Mouse (Mus musculus) thymus, postnatal 0 days (tissue): Measurements from ENCODE around the gene Olfr1024. TPM values are rescaled to one million over a fixed set of nuclear protein-coding genes. Genes with fewer than 3 reads are reported as not detected.

Source experiments
- DNase-seq: peaks from one replicate; pipeline ENCODE4 v3.0.0-alpha.2; 2015; ENCODE audit warnings: low spot score
- polyA plus RNA-seq: library from polyadenylated mRNA; unstranded; fragments of >200 nt; fragmentation: Nextera tagmentation; extraction: Ambion mirVana; gene quantifications from 2 replicates; pipeline ENCODE4 v1.2.1, GENCODE M21; 2015

The Olfr1024 gene
- not detected in 2 replicates for polyA plus RNA-seq

DNA sequence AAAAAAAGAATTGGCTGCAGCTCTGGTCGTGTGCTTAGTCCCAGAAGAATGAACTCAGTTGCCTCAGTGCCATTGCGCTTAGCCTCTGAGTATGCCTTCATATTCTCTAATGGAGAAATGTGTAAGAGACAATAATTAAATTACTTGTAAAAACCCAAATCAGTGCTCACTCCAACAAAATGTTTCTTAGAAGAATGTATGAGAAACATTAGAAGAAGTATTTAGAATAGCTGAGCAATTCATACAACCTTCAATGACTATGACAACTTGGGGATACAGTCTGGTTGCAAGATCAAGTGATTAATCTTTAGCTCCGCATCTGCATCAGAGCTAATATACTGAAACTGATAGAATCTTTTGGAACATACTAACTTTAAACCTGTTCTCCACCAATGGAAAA lies at the start of gene Olfr1024:
Olfr1024 (minus strand) TSS at position 101 of the 400 bp plus-strand sequence.
- DNase-seq, result no peak

- DNase-seq, result no peak
Observed at GRCm38 (mm10) chr2:85950137-85950536, 45.3 kb upstream of the Olfr1024 start, which contains the start of gene Olfr1028. Gene Olfr1028, plus strand, starts transcription at chr2:85950437.

GRCm38 (mm10) chr2:85921258-85921657 lies 16.4 kb upstream of the Olfr1024 start, which contains the start of gene Olfr1026:
Gene Olfr1026, plus strand, starts transcription at chr2:85921558.
- no peak for DNase-seq

DNA sequence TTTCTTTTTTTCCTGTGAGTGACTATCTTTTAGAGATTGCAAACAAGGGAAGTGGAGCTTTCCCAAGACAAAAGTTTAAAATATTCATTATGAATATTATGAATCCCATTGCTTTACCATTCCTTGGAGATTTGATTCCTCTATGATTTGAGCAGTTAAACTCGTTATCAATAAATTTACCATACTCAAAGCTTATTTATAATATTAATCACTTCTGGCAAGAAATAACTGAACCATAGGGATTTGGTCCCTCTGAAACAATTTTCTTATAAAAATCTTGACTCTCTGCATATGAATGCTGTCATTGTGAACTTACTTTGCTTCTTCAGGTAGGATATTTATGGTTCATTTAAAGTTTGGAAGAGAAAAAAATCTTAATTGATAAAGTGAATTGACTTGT lies 10.0 kb upstream of the Olfr1024 start, which contains the start of gene Olfr1025-ps1:
Olfr1025-ps1 (plus strand) TSS at position 301 of the 400 bp plus-strand sequence.
- DNase-seq, result no peak

DNA sequence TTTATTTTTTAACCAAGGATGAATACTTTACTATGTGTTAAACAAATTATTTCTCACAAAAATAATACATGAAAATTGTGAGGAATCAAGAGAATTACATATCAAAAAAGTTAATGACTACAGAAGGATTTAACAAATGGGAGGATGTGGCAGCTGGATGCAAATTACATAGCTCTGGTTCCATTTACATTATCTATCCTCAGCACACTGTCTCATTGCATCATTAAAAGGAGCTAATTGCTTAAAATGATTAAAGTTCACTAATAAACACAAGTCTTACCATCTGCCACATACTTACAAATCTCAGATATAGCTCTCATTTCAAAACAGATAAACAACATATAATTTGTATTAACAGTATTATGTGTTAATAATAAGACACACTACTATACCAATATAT lies 8.3 kb upstream of the Olfr1024 start:
- no peak for DNase-seq

- no peak for DNase-seq
Observed at GRCm38 (mm10) chr2:85885340-85885739, 19.5 kb downstream of the Olfr1024 start, which contains the start of gene Olfr1023. Gene Olfr1023, plus strand, starts transcription at chr2:85885640.

DNA sequence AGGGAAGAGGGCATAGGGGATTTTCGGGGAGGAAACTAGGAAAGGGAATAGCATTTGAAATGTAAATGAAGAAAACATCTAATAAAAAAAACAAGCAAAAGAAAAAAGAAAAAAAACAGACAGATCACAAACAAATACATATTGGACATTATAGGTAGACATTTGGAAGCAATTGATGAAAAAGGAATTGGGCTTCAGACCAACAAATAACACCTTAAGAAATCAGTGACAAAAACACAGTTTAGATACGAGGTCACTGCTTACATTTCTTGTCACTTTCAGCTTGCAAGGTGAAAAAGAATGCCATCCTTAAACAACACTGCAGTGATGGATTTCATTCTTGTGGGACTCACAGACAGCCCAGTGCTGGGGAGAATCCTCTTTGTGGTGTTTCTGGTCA lies 36.6 kb downstream of the Olfr1024 start, which contains the start of gene Olfr1022:
Olfr1022 (plus strand) TSS at position 301 of the 400 bp plus-strand sequence.
- DNase-seq, result no peak

Other genes starting within 250 kb of the Olfr1024 start
- not detected in 2 replicates for gene Olfr154, start 240.6 kb downstream of the Olfr1024 start, polyA plus RNA-seq
- gene Olfr1006, start 226.3 kb downstream of the Olfr1024 start, polyA plus RNA-seq, result not detected in 2 replicates
- gene Olfr1008, start 215.6 kb downstream of the Olfr1024 start, polyA plus RNA-seq, result not detected in 2 replicates
- not detected in 2 replicates for gene Olfr1009, start 189.6 kb downstream of the Olfr1024 start, polyA plus RNA-seq
- not detected in 2 replicates for gene Olfr1012, start 142.3 kb downstream of the Olfr1024 start, polyA plus RNA-seq
- not detected in 2 replicates for gene Olfr1013, start 138.0 kb downstream of the Olfr1024 start, polyA plus RNA-seq
- gene Olfr1014, start 132.3 kb downstream of the Olfr1024 start, polyA plus RNA-seq, result not detected in 2 replicates
- gene Olfr1015, start 123.0 kb downstream of the Olfr1024 start, polyA plus RNA-seq, result not detected in 2 replicates
- not detected in 2 replicates for gene Olfr1016, start 102.5 kb downstream of the Olfr1024 start, polyA plus RNA-seq
- not detected in 2 replicates for gene Olfr1018, start 86.6 kb downstream of the Olfr1024 start, polyA plus RNA-seq
- gene Olfr1019, start 59.6 kb downstream of the Olfr1024 start, polyA plus RNA-seq, result not detected in 2 replicates
- gene Olfr1020, start 58.0 kb downstream of the Olfr1024 start, polyA plus RNA-seq, result not detected in 2 replicates
- gene Olfr1022, start 36.5 kb downstream of the Olfr1024 start, polyA plus RNA-seq, result not detected in 2 replicates
- gene Olfr1023, start 19.4 kb downstream of the Olfr1024 start, polyA plus RNA-seq, result not detected in 2 replicates
- gene Olfr1025-ps1, start 10.1 kb upstream of the Olfr1024 start, polyA plus RNA-seq, result not detected in 2 replicates
- gene Olfr1026, start 16.5 kb upstream of the Olfr1024 start, polyA plus RNA-seq, result not detected in 2 replicates
- gene Olfr1028, start 45.4 kb upstream of the Olfr1024 start, polyA plus RNA-seq, result not detected in 2 replicates
- not detected in 2 replicates for gene Olfr1029, start 68.8 kb upstream of the Olfr1024 start, polyA plus RNA-seq
- not detected in 2 replicates for gene Olfr1030, start 74.2 kb upstream of the Olfr1024 start, polyA plus RNA-seq
- gene Olfr1031, start 85.3 kb upstream of the Olfr1024 start, polyA plus RNA-seq, result not detected in 2 replicates
- not detected in 2 replicates for gene Olfr1032, start 100.5 kb upstream of the Olfr1024 start, polyA plus RNA-seq
- gene Olfr1033, start 115.6 kb upstream of the Olfr1024 start, polyA plus RNA-seq, result 1.7 and 2.3 TPM in 2 replicates
- 0.03 and 0.05 TPM in 2 replicates for gene Olfr1034, start 140.8 kb upstream of the Olfr1024 start, polyA plus RNA-seq
- not detected in 2 replicates for gene Olfr1036, start 168.9 kb upstream of the Olfr1024 start, polyA plus RNA-seq
- not detected in 2 replicates for gene Olfr1037, start 182.3 kb upstream of the Olfr1024 start, polyA plus RNA-seq
- gene Olfr1039, start 230.9 kb upstream of the Olfr1024 start, polyA plus RNA-seq, result not detected in 2 replicates
- gene Olfr1040, start 241.7 kb upstream of the Olfr1024 start, polyA plus RNA-seq, result not detected in 2 replicates